17 mouse cellular contexts compared by ENCODE assay signal in genomic region chr3:105001374-105001773, GRCm38 (mm10). TPM values are rescaled to one million over a fixed set of nuclear protein-coding genes. Genes with fewer than 3 reads are reported as not detected.
DNase-seq lines count a peak whose midpoint lies in the region; ATAC-seq lines count a peak whose summit lies in the region.
"Had no signal": no experiment of that assay in that cellular context is flagged by ENCODE, and none has a peak within 500 bp of the region (broad histone marks: within the 10 kb centered on the region; RNA-seq: fewer than 3 reads in every experiment).

No protein-coding gene starts in this region.

- H3K27ac ChIP-seq in heart, embryonic 12.5 days (ENCODE audit: poor library complexity, severe bottlenecking) = peak overlapping the region; percentile 85
- H3K27ac ChIP-seq in macrophage = peak overlapping the region; percentile 96
- no peak overlapping the region for H3K27ac ChIP-seq in forebrain, embryonic 11.5 days (ENCODE audit: low read depth, low read length)
- H3K27ac ChIP-seq: hindbrain, embryonic 14.5 days; limb, embryonic 13.5 days; midbrain, embryonic 12.5 days had no signal

- H3K9me3 ChIP-seq in heart, embryonic 12.5 days (replicated peaks) = no peaks in the 10 kb centered on the region
- no peaks in the 10 kb centered on the region for H3K9me3 ChIP-seq in forebrain, embryonic 11.5 days (ENCODE audit: control insufficient read depth, low read length)
- H3K9me3 ChIP-seq: limb, embryonic 13.5 days; midbrain, embryonic 12.5 days had no signal

- H3K79me2 ChIP-seq in macrophage (ENCODE audit: inconsistent target) = peaks cover 48% of the 10 kb centered on the region

- peak overlapping the region; percentile 30; the same call in 1 of the 2 replicates for H3K4me2 ChIP-seq in heart, embryonic 12.5 days
- no peak overlapping the region for H3K4me2 ChIP-seq in forebrain, embryonic 11.5 days (ENCODE audit: low read depth, low read length, severe bottlenecking)
- H3K4me2 ChIP-seq: hindbrain, embryonic 14.5 days; limb, embryonic 13.5 days; midbrain, embryonic 12.5 days had no signal

- peaks cover 40% of the 10 kb centered on the region for H3K36me3 ChIP-seq in heart, embryonic 12.5 days
- H3K36me3 ChIP-seq in macrophage (ENCODE audit: inconsistent target) = peaks cover 27% of the 10 kb centered on the region
- peaks cover 6% of the 10 kb centered on the region for H3K36me3 ChIP-seq in forebrain, embryonic 11.5 days (ENCODE audit: control insufficient read depth, insufficient read depth, low read length)

- intact Hi-C loops in heart, postnatal 14 days (cut with DNase I) = no loop called here

- no peak for DNase-seq in heart, postnatal 14 days
- peak; percentile 23 for DNase-seq in thymus, postnatal 4 days
- DNase-seq in thymus, postnatal 36 days = no peak
- no peak for DNase-seq in forebrain, embryonic 11.5 days (ENCODE audit: low spot score)
- no peak for DNase-seq in adrenal gland, postnatal 25 days
- DNase-seq in T-cell, adult 2 months (ENCODE audit: low spot score) = no peak
- DNase-seq: cerebellum, postnatal 10 days; gastrocnemius, postnatal 36 days; kidney, postnatal 10 days had no signal

- peak overlapping the region; percentile 5; the same call in 1 of the 2 replicates for H3K9ac ChIP-seq in heart, embryonic 12.5 days
- no peak overlapping the region for H3K9ac ChIP-seq in forebrain, embryonic 11.5 days (ENCODE audit: low read length)
- H3K9ac ChIP-seq: hindbrain, embryonic 14.5 days; limb, embryonic 13.5 days; midbrain, embryonic 12.5 days had no signal

- H3K27me3 ChIP-seq in heart, embryonic 12.5 days (replicated peaks) = no peaks in the 10 kb centered on the region
- no peaks in the 10 kb centered on the region for H3K27me3 ChIP-seq in forebrain, embryonic 11.5 days (ENCODE audit: control insufficient read depth, insufficient read depth, low read length)
- H3K27me3 ChIP-seq: limb, embryonic 13.5 days had no signal

- WGBS in heart, embryonic 12.5 days = 3% methylated on average over 6 of the region's 6 CpGs
- 10% methylated on average over 6 of the region's 6 CpGs for WGBS in macrophage (ENCODE audit: missing documents)
- WGBS in forebrain, embryonic 11.5 days = 69% methylated on average over 6 of the region's 6 CpGs

- ATAC-seq in heart, embryonic 12.5 days (ENCODE audit: insufficient number of reproducible peaks, low FRiP score) = peak; percentile 70
- ATAC-seq in forebrain, embryonic 11.5 days (replicated peaks; ENCODE audit: low FRiP score) = no peak
- ATAC-seq: CD4-positive, CD25-positive, alpha-beta regulatory T cell, adult 4 months; intestine, postnatal 0 days had no signal

- H3K4me1 ChIP-seq in heart, embryonic 12.5 days (replicated peaks) = peaks cover 56% of the 10 kb centered on the region
- H3K4me1 ChIP-seq in forebrain, embryonic 11.5 days (replicated peaks; ENCODE audit: control insufficient read depth, insufficient read depth, low read length) = peaks cover 14% of the 10 kb centered on the region

- no peak overlapping the region for H3K4me3 ChIP-seq in heart, embryonic 12.5 days
- H3K4me3 ChIP-seq in macrophage (ENCODE audit: inconsistent target) = no peak overlapping the region
- no peak overlapping the region for H3K4me3 ChIP-seq in forebrain, embryonic 11.5 days (ENCODE audit: low read depth, low read length)
- H3K4me3 ChIP-seq: limb, embryonic 13.5 days; midbrain, embryonic 12.5 days had no signal

RNA-seq across cellular contexts. Expression of gene Wnt2b, which starts 39.7 kb away (rescaled TPM):
- polyA plus RNA-seq in heart, embryonic 12.5 days (2016; fragmentation: Nextera tagmentation; extraction: Ambion mirVana) = 1.3 and 1.4 TPM in 2 replicates
- total RNA-seq in heart, postnatal 14 days (2021) = 1 to 10 TPM; 2.4 to 2.8 TPM
- total RNA-seq in macrophage (2018; cell fraction: chromatin; rRNA removed) = under 1 TPM in 4 of 26 experiments, not detected in 22; 0.21 to 0.72 (median 0.42) TPM
- total RNA-seq in macrophage (2018; cell fraction: cytosol; rRNA removed) = under 1 TPM in 2 of 26 experiments, not detected in 24; 0.04 to 0.05 TPM
- total RNA-seq in macrophage (2018; cell fraction: nucleus; rRNA removed) = under 1 TPM in 3 of 26 experiments, not detected in 23; 0.28 to 0.48 (median 0.46) TPM
- not detected in 3 replicates for polyA plus RNA-seq in macrophage (2018)
- polyA plus RNA-seq in forebrain, embryonic 11.5 days (2014; fragmentation: Nextera tagmentation; extraction: Ambion mirVana) = 1.2 and 1.4 TPM in 2 replicates
- total RNA-seq in adrenal gland, postnatal 25 days (2021) = 5.8 and 7.8 TPM in 2 replicates
- total RNA-seq: MEL had no signal

RNA-seq across cellular contexts. Expression of gene Cttnbp2nl, which starts 51.6 kb away (rescaled TPM):
- 40.1 and 43.3 TPM in 2 replicates for polyA plus RNA-seq in heart, embryonic 12.5 days (2016; fragmentation: Nextera tagmentation; extraction: Ambion mirVana)
- 10 to 100 TPM; 30.2 to 31.3 TPM for total RNA-seq in heart, postnatal 14 days (2021)
- total RNA-seq in macrophage (2018; cell fraction: chromatin; rRNA removed) = 10 to 100 TPM; 19.6 to 88.4 (median 53.1) TPM
- 10 to 100 TPM; 38.4 to 91.1 (median 57.9) TPM for total RNA-seq in macrophage (2018; cell fraction: cytosol; rRNA removed)
- 100 to 1,000 TPM in 1 of 26 experiments, 10 to 100 TPM in 25; 33.0 to 102 (median 46.7) TPM for total RNA-seq in macrophage (2018; cell fraction: nucleus; rRNA removed)
- 54.1 to 88.6 TPM (median 71.3 TPM) in 3 replicates for polyA plus RNA-seq in macrophage (2018)
- 49.4 and 50.4 TPM in 2 replicates for polyA plus RNA-seq in forebrain, embryonic 11.5 days (2014; fragmentation: Nextera tagmentation; extraction: Ambion mirVana)
- 14.1 and 19.3 TPM in 2 replicates for total RNA-seq in adrenal gland, postnatal 25 days (2021)
